Mouse (Mus musculus): ENCODE results near the gene Farp1.

Gene Farp1

GRCm38 (mm10) chr14:121034973-121035662 lies at the start of gene Farp1:
TSS of gene Farp1 (plus strand) at chr14:121035200.
- ChIA-PET POLR2A (interaction anchor here (0.6 to 1.6 kb wide), 13 partner anchors 9 to 908 kb away, joined by 3 to 4 read pairs (median 3); no protein-coding TSS in a partner anchor), CTCF (interaction anchor here in 3 of 4 experiments (0.6 to 1.7 kb wide), 8 partner anchors 17 to 203 kb away, joined by 3 to 5 read pairs (median 3); no protein-coding TSS in a partner anchor)

- CTCF ChIA-PET, result no interaction called here
- POLR2A ChIA-PET, result no interaction called here
Observed at GRCm38 (mm10) chr14:120989126-120989525, 45.9 kb upstream of the Farp1 start.

- ChIA-PET POLR2A (no interaction called here), CTCF (no interaction called here)
Observed at GRCm38 (mm10) chr14:120997686-120998085, 37.3 kb upstream of the Farp1 start.

- POLR2A ChIA-PET, result interaction anchor here in 2 of 4 experiments (0.6 to 0.7 kb wide), 2 partner anchors 331 to 619 kb away, joined by 3 read pairs; no protein-coding TSS in a partner anchor
- CTCF ChIA-PET, result interaction anchor here in 2 of 4 experiments (0.6 kb wide), 2 partner anchors 114 to 455 kb away, joined by 3 read pairs; no protein-coding TSS in a partner anchor
Observed at GRCm38 (mm10) chr14:121000561-121001340, 34.2 kb upstream of the Farp1 start.

GRCm38 (mm10) chr14:121005621-121006020 lies 29.4 kb upstream of the Farp1 start:
- ChIA-PET CTCF (no interaction called here), POLR2A (no interaction called here)

GRCm38 (mm10) chr14:121006021-121006420 lies 29.0 kb upstream of the Farp1 start:
- ChIA-PET POLR2A (no interaction called here), CTCF (no interaction called here)

GRCm38 (mm10) chr14:121015114-121015690 lies 19.8 kb upstream of the Farp1 start:
- POLR2A ChIA-PET, result interaction anchor here in 1 of 4 experiments (0.7 kb wide), 1 partner anchor 720 kb away, joined by 4 read pairs; no protein-coding TSS in a partner anchor
- CTCF ChIA-PET, result interaction anchor here in 1 of 4 experiments (0.6 kb wide), 1 partner anchor 574 kb away, joined by 4 read pairs; no protein-coding TSS in a partner anchor

GRCm38 (mm10) chr14:121022403-121022802 lies 12.6 kb upstream of the Farp1 start:
- ChIA-PET CTCF (interaction anchor here in 1 of 4 experiments (1.1 kb wide), 1 partner anchor 98 kb away, joined by 3 read pairs; no protein-coding TSS in a partner anchor), POLR2A (no interaction called here)

- POLR2A ChIA-PET, result interaction anchor here in 1 of 4 experiments (0.8 to 1.5 kb wide), 2 partner anchors 10 to 12 kb away, joined by 4 to 5 read pairs; partner anchors contain the start of gene Farp1
Observed at GRCm38 (mm10) chr14:121025381-121025780, 9.6 kb upstream of the Farp1 start.

GRCm38 (mm10) chr14:121031396-121031795 lies 3.6 kb upstream of the Farp1 start:
- ChIA-PET CTCF (no interaction called here), POLR2A (no interaction called here)

More at GRCm38 (mm10) chr14:121025381-121025780, 9.6 kb upstream of the Farp1 start:
- CTCF ChIA-PET, result interaction anchor here in 2 of 4 experiments (0.8 to 2.3 kb wide), 2 partner anchors 12 to 129 kb away, joined by 5 to 9 read pairs; no protein-coding TSS in a partner anchor

- CTCF ChIA-PET, result interaction anchor here in 2 of 4 experiments (0.6 to 1.7 kb wide), 3 partner anchors 28 to 185 kb away, joined by 3 to 5 read pairs (median 4); no protein-coding TSS in a partner anchor
- POLR2A ChIA-PET, result interaction anchor here in 1 of 4 experiments (0.6 to 1.4 kb wide), 5 partner anchors 10 to 221 kb away, joined by 3 read pairs; no protein-coding TSS in a partner anchor
Observed at GRCm38 (mm10) chr14:121034525-121034924, 475 bp upstream of the Farp1 start.

GRCm38 (mm10) chr14:121035663-121036473 lies 868 bp downstream of the Farp1 start:
- ChIA-PET CTCF (interaction anchor here (0.5 to 1.8 kb wide), 16 partner anchors 9 to 1304 kb away, joined by 3 to 5 read pairs (median 4); no protein-coding TSS in a partner anchor), POLR2A (interaction anchor here (0.6 to 1.6 kb wide), 15 partner anchors 9 to 908 kb away, joined by 3 to 6 read pairs (median 4); no protein-coding TSS in a partner anchor)

GRCm38 (mm10) chr14:121036612-121037221 lies 1.7 kb downstream of the Farp1 start:
- ChIA-PET POLR2A (interaction anchor here in 3 of 4 experiments (0.6 to 1.6 kb wide), 13 partner anchors 9 to 501 kb away, joined by 3 to 6 read pairs (median 3); no protein-coding TSS in a partner anchor), CTCF (interaction anchor here in 3 of 4 experiments (1.0 to 1.8 kb wide), 5 partner anchors 8 to 205 kb away, joined by 3 to 4 read pairs (median 3); no protein-coding TSS in a partner anchor)

GRCm38 (mm10) chr14:121037276-121037675 lies 2.3 kb downstream of the Farp1 start:
- ChIA-PET CTCF (interaction anchor here in 1 of 4 experiments (1.8 kb wide), 1 partner anchor 25 kb away, joined by 4 read pairs; no protein-coding TSS in a partner anchor), POLR2A (interaction anchor here in 2 of 4 experiments (1.0 to 1.6 kb wide), 6 partner anchors 9 to 25 kb away, joined by 3 to 5 read pairs (median 3); no protein-coding TSS in a partner anchor)

- CTCF ChIA-PET, result no interaction called here
Observed at GRCm38 (mm10) chr14:121038676-121039075, 3.7 kb downstream of the Farp1 start.

GRCm38 (mm10) chr14:121044145-121044544 lies 9.1 kb downstream of the Farp1 start:
- CTCF ChIA-PET, result interaction anchor here in 2 of 4 experiments (0.6 to 1.4 kb wide), 2 partner anchors 93 to 212 kb away, joined by 3 to 5 read pairs; no protein-coding TSS in a partner anchor
- POLR2A ChIA-PET, result interaction anchor here in 3 of 4 experiments (0.6 to 2.1 kb wide), 4 partner anchors 8 to 564 kb away, joined by 3 to 9 read pairs (median 4); no protein-coding TSS in a partner anchor

More at GRCm38 (mm10) chr14:121038676-121039075, 3.7 kb downstream of the Farp1 start:
- POLR2A ChIA-PET, result interaction anchor here in 1 of 4 experiments (1.2 kb wide), 1 partner anchor 11 kb away, joined by 3 read pairs; no protein-coding TSS in a partner anchor

Data from embryonic stem cell, embryonic (primary cell).